Mouse (Mus musculus): ENCODE measurements around the gene Cyb561d2.

GRCm38 (mm10) chr9:107555031-107555457, 13.1 kb upstream of the Cyb561d2 start:
- TF ChIP-seq CTCF (IDR thresholded peaks at IDR 0.05; ENCODE audit: control insufficient read depth, insufficient read depth, low read length) (no peak), POLR2A (IDR thresholded peaks at IDR 0.05; ENCODE audit: borderline replicate concordance, control insufficient read depth, low read depth, low read length) (0 out of 2 replicates have a peak, but pooled peaks have one; percentile 35)

Data from bone marrow, adult 2 months (tissue).